Mouse (Mus musculus) midbrain, embryonic 13.5 days (tissue): Measurements from ENCODE around the gene Bak1. TPM values are rescaled to one million over a fixed set of nuclear protein-coding genes. Genes with fewer than 3 reads are reported as not detected.

Source experiments
- ATAC-seq: fragments of 200-750 bp; cut with Nextera tagmentation; 2 replicates; pipeline ENCODE4 v1.8.0; 2017; ENCODE audit warnings: mild to moderate bottlenecking, moderate TSS enrichment, moderate library complexity
- H3K27ac ChIP-seq: fragments of 300-500 bp; sonication (generic); 2 replicates; pipeline ENCODE4 v1.5.1; 2015; ENCODE audit warnings: inconsistent platforms, mild to moderate bottlenecking, moderate library complexity
- H3K27me3 ChIP-seq: fragments of 300-500 bp; sonication (generic); 2 replicates; pipeline ENCODE4 v1.6.1; 2015; ENCODE audit warnings: mild to moderate bottlenecking, inconsistent platforms
- H3K36me3 ChIP-seq: fragments of 300-500 bp; sonication (generic); 2 replicates; pipeline ENCODE4 v1.6.1; 2015; ENCODE audit warnings: mild to moderate bottlenecking, inconsistent platforms
- H3K4me1 ChIP-seq: fragments of 300-500 bp; sonication (generic); replicated peaks from 2 replicates; pipeline ENCODE4 v1.6.1; 2015; ENCODE audit warnings: inconsistent platforms
- H3K4me2 ChIP-seq: fragments of 300-500 bp; sonication (generic); replicated peaks from 2 replicates; pipeline ENCODE4 v1.6.1; 2015; ENCODE audit warnings: moderate library complexity, mild to moderate bottlenecking, inconsistent platforms
- H3K4me3 ChIP-seq: fragments of 300-500 bp; sonication (generic); replicated peaks from 2 replicates; pipeline ENCODE4 v1.5.1; 2015; ENCODE audit warnings: mild to moderate bottlenecking, inconsistent platforms
- H3K9ac ChIP-seq: fragments of 300-500 bp; sonication (generic); replicated peaks from 2 replicates; pipeline ENCODE4 v1.6.1; 2015; ENCODE audit warnings: mild to moderate bottlenecking, inconsistent platforms
- H3K9me3 ChIP-seq: fragments of 300-500 bp; sonication (generic); 2 replicates; pipeline ENCODE4 v1.6.1; 2016; ENCODE audit warnings: mild to moderate bottlenecking, inconsistent platforms
- WGBS: fragments of 180-500 bp; shearing (Covaris S2); methylation state at CpG from one replicate; pipeline ENCODE4 v1.1.7; 2015; 5-methylcytosine and 5-hydroxymethylcytosine counted together
- polyA plus RNA-seq: library from polyadenylated mRNA; unstranded; fragments of >200 nt; fragmentation: Nextera tagmentation; extraction: Ambion mirVana; gene quantifications from 2 replicates; pipeline ENCODE4 v1.2.1, GENCODE M21; 2015

Bak1 gene
- polyA plus RNA-seq, 1 experiment from 2014 or later: 3.1 TPM

DNA sequence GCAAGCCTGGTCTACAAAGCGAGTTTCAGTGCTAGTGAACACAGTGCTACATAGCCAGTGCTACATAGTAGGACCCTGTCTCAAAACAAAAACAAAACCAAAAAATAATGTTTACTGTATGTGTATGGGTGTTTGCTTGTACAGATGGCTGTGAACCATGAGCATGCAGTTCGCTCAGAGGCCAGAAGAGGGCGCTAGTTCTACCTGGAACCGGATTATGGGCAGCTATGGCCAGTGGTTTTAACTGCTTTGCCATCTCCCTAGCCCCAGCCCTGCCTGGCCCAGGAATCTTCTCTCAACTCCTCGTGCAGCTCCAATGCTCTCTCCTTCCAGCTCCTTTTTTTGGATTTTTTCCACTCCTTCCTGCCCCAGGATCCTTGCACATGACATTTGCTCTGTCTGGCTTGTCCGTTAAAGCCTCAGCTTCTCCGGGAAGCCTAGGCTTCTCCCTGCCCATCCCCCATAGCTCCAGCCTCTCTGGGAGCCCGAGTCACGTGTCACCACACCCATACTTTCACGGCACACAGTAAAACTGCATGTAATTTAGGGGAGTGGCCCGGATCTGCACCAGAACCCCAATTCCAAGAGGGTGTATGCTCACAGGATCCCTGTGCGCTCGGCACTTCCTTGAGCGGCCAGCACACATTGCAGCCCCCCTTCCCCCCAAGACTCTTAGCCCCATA lies 19.1 kb upstream of the Bak1 start:
- no peaks in the 10 kb centered on the region for H3K36me3 ChIP-seq
- no peak overlapping the region for H3K27ac ChIP-seq
- no peak overlapping the region for H3K4me2 ChIP-seq
- no peak overlapping the region for H3K9ac ChIP-seq
- H3K4me1 ChIP-seq: no peaks in the 10 kb centered on the region
- H3K4me3 ChIP-seq: no peak overlapping the region
- H3K9me3 ChIP-seq: no peaks in the 10 kb centered on the region
- no peaks in the 10 kb centered on the region for H3K27me3 ChIP-seq
- no peak for ATAC-seq
- 83% methylated on average over 14 of the region's 14 CpGs for WGBS

DNA sequence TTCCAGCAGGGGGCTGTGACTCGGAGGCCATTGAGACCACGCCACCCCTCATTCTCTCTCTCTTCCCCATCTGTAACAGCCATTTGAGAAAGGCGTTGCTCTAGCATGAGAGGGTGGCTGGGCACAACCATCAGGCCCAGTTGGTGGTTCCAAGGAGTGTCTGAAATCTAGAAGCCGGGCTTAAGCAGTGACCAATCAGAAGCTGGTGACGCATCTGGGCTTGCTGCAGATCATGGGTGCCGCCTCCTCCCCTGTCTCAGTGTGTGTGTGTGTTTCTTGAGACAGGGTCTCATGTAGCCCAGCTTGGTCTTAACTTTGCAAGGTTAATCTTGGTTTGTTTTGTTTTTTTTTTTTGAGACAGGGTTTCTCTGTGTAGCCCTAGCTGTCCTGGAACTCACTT lies 16.4 kb upstream of the Bak1 start:
- Histone ChIP-seq H3K4me1 (peaks cover 12% of the 10 kb centered on the region), H3K27me3 (no peaks in the 10 kb centered on the region), H3K9me3 (no peaks in the 10 kb centered on the region), H3K27ac (no peak overlapping the region), H3K9ac (no peak overlapping the region), H3K4me3 (no peak overlapping the region), H3K4me2 (no peak overlapping the region), H3K36me3 (no peaks in the 10 kb centered on the region)
- no peak for ATAC-seq
- WGBS: 93% methylated on average over 6 of the region's 6 CpGs

DNA sequence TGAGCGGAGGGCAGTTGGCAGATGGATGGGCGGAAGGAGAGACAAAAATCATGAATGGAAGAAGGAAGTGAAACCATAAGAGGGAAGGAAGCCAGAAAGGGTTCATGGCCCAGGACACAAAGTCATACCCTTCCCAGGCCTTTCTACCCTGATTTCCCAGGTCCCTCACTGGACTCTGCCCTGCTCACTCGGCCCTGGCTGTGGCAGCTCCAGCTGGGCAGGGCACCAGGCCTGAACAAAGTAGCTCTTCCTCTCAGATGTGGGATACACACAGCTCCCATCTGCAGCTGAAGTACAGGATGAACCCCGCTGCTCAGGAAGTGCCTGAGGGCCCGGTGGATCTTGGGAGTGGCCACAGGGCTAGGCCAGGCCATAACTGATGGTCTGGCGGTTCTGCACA lies 14.0 kb upstream of the Bak1 start:
- Histone ChIP-seq H3K27ac (no peak overlapping the region), H3K4me1 (peaks cover 26% of the 10 kb centered on the region), H3K9me3 (no peaks in the 10 kb centered on the region), H3K36me3 (no peaks in the 10 kb centered on the region), H3K4me3 (no peak overlapping the region), H3K9ac (no peak overlapping the region), H3K4me2 (no peak overlapping the region), H3K27me3 (peaks cover 4% of the 10 kb centered on the region; the same call in 1 of the 2 replicates)
- 68% methylated on average over 6 of the region's 6 CpGs for WGBS
- no peak for ATAC-seq

DNA sequence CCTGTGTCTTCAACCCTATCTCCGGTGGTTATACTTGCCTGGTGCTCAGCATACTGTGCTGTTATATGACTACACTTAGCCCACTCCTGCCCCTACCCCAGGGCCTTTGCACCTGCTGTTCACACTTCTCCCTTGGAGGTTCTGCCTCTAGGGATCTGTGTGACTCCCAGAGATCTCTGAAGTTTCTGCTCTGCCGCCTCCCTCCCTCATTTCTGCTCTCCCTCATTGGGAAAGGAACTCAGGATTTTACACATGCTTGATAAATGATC lies 12.9 kb upstream of the Bak1 start:
- 85% methylated on average over 2 of the region's 2 CpGs for WGBS
- no peak overlapping the region for H3K9ac ChIP-seq
- ATAC-seq: no peak

DNA sequence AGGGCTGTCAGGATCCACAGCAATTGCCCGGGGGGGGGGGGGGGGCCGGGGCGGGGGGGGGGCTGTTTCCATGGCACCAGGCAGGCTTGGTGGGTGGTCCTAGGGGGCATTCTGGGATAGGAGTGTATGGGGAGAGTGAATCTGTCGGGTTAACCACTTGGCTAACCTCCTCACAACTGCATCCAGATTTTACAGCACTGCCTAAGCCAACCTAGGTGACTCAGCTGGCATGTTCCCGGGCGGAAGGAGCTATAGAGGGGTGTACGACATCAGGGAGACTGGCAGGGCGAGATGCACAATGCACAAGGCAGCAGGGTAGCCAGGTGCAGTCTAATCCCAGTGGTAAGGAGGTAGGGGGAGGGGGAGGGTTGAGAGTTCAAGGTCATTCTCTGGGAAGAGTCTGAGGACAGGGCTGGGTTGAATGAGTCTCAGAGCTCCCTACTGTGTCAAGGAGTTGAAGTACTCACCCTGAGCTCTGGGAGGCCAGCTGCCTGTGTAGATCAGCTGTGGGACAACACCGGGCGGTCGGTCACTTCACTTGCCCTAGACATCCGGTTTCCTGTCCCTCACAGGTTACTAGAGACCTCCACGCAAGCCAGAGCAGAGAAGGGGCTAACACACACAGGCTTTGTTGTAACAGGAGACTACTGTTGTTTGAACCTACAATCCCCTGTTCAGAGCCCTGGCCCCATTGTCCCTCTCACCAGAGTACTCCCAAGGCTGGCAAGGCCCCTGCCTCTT lies 12.4 kb upstream of the Bak1 start:
- Histone ChIP-seq H3K27me3 (peaks cover 4% of the 10 kb centered on the region; the same call in 1 of the 2 replicates), H3K27ac (no peak overlapping the region), H3K9me3 (no peaks in the 10 kb centered on the region), H3K4me3 (no peak overlapping the region), H3K36me3 (no peaks in the 10 kb centered on the region), H3K4me2 (no peak overlapping the region), H3K4me1 (peaks cover 26% of the 10 kb centered on the region), H3K9ac (no peak overlapping the region)
- WGBS: 54% methylated on average over 10 of the region's 13 CpGs
- ATAC-seq: peak; percentile 27; the same call in 1 of the 2 replicates

More for the DNA sequence above, 12.9 kb upstream of the Bak1 start:
- Histone ChIP-seq H3K4me3 (no peak overlapping the region), H3K4me2 (no peak overlapping the region), H3K4me1 (peaks cover 26% of the 10 kb centered on the region), H3K27ac (no peak overlapping the region), H3K36me3 (no peaks in the 10 kb centered on the region), H3K9me3 (no peaks in the 10 kb centered on the region), H3K27me3 (peaks cover 4% of the 10 kb centered on the region; the same call in 1 of the 2 replicates)

DNA sequence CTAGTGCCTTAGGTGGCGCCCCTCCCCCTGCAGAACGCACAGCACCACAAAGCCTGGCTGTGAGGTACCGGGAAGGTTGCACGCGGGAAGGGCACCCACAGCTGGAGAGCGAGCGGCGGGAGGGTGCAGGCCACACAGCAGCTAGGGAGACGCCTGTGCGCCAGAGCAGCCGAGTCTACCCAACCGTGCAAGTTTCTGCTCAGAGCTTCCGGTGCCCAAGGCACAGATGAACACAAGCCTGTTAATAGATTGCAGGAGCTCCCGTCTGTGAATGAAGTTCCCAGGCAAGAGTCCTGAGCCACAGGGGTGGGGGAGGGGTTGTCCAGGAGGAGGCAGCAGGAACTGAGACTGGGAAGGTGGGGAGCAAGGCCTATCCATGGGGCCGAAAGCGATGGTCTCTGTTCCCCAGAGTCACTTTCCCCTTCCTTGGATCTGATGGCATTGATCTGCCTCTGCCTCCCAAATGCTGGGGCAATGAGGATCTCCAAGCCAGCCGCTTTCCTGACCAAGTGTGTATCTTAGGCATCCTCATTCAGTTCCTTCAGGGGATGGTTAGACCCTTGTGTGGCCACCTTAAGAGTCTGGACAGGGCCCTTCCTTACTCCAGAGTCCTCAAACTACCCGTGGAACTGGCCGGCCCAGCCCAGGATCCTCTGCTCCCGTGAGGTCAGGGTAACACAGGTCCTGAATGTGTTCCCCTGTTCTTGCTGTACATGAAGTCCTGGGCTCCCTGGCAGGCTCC lies 11.7 kb upstream of the Bak1 start:
- Histone ChIP-seq H3K36me3 (no peaks in the 10 kb centered on the region), H3K4me3 (no peak overlapping the region), H3K4me2 (peak overlapping the region; percentile 34), H3K9me3 (no peaks in the 10 kb centered on the region), H3K4me1 (peaks cover 26% of the 10 kb centered on the region), H3K9ac (peak overlapping the region; percentile 36), H3K27ac (0 out of 2 replicates have a peak overlapping the region, but pooled peaks have one; percentile 19), H3K27me3 (peaks cover 4% of the 10 kb centered on the region; the same call in 1 of the 2 replicates)
- ATAC-seq: peak; percentile 40; the same call in 1 of the 2 replicates
- WGBS: 11% methylated on average over 20 of the region's 20 CpGs

DNA sequence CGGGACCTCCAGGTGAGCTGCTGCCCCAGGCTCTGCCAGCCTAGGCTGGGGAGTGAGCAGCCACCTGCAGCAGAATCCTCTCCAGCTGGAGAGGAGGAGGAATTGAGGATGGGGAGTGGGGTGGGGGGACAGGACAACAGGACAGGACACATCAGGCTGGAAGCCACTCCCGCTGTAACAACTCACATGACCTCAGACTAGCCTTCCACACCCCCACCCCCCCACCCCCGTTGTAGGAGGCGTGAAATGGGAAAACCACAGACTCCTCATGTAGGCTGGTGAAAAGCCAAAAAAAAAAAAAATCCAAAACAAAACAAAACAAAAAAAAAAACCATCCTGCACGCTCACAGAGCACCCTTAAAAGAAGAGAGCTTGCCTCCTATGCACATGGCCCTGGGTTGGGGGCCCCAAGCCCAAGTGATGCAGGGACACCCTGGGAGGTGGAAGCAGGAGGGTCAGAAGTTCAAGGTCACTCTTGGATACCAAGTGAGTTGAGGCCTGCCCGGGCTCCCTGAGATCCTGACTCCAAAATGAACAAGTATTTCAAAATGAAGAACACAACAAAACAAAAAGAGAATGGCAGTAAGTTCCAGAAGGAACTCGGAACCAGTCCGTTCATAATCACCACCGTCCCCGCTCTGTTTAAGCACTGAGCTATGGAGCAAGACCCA lies 10.8 kb upstream of the Bak1 start:
- H3K9me3 ChIP-seq: no peaks in the 10 kb centered on the region
- H3K4me2 ChIP-seq: no peak overlapping the region
- H3K36me3 ChIP-seq: no peaks in the 10 kb centered on the region
- H3K27ac ChIP-seq: 0 out of 2 replicates have a peak overlapping the region, but pooled peaks have one; percentile 19
- WGBS: 70% methylated on average over 10 of the region's 10 CpGs
- no peak overlapping the region for H3K4me3 ChIP-seq
- H3K9ac ChIP-seq: 0 out of 2 replicates have a peak overlapping the region, but pooled peaks have one; percentile 36
- peaks cover 26% of the 10 kb centered on the region for H3K4me1 ChIP-seq
- H3K27me3 ChIP-seq: peaks cover 4% of the 10 kb centered on the region; the same call in 1 of the 2 replicates
- ATAC-seq: no peak

DNA sequence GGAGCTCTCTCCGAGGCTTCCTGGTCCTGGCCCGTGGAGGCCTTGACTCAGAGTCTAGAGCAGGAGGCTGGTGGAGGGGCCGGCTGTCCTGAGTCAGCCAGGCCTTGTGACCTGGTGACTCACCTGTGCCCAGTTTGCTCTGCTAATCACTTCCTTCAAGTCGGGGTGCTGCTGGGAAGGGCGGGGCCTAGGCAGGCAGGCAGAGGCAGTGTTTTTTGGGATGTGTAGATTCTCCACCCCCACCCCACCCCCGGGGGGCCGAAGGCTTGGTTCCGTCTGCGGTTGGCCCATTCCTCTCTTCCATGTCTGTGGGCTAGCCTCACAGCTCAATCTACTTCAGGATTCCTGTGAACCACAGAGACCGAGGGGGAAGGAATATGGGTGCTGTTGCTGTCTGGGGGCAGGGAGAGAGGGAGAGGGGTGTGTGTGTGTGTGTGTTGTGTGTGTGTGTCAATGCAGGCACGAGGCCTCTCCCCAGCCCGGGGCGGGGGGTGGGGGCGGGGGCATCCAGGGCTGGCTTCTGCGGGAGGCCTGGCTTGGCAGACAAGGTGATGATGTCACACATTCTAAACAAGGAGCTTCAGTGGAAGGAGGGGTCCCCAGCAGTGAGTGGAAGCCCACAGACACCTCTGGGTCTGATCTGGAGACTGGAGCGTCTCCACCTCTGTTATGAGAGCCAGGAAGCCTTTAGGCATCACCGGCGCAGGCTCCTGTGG lies 9.7 kb upstream of the Bak1 start:
- Histone ChIP-seq H3K4me2 (no peak overlapping the region), H3K27me3 (peaks cover 4% of the 10 kb centered on the region; the same call in 1 of the 2 replicates), H3K27ac (no peak overlapping the region), H3K36me3 (no peaks in the 10 kb centered on the region), H3K9ac (0 out of 2 replicates have a peak overlapping the region, but pooled peaks have one; percentile 19), H3K4me1 (peaks cover 26% of the 10 kb centered on the region), H3K4me3 (no peak overlapping the region), H3K9me3 (no peaks in the 10 kb centered on the region)
- 49% methylated on average over 18 of the region's 18 CpGs for WGBS
- ATAC-seq: no peak

DNA sequence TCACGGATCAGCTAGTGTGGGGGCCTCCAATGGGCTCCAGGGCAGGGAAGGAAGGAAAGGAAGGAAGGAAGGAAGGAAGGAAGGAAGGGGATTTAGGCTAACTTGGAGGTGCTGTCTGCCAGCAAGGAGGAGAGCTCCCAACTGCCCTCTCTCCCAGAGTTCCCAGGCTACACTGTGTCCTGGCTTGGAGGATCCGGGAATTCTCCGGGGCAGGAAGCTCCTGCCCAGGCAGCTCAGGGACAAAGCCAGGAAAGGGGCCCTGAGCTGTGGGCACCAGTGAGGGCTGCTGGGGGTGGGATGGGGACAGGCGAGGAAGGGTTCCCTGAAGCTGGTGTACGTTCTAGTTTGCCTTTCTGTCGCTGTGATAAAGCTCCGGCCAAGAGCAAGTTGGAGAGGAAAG lies 7.7 kb upstream of the Bak1 start:
- ATAC-seq: no peak
- Histone ChIP-seq H3K27ac (no peak overlapping the region), H3K9ac (no peak overlapping the region), H3K9me3 (no peaks in the 10 kb centered on the region), H3K4me1 (peaks cover 26% of the 10 kb centered on the region), H3K4me3 (no peak overlapping the region), H3K36me3 (no peaks in the 10 kb centered on the region), H3K4me2 (no peak overlapping the region), H3K27me3 (peaks cover 4% of the 10 kb centered on the region; the same call in 1 of the 2 replicates)
- WGBS: 79% methylated on average over 7 of the region's 7 CpGs

DNA sequence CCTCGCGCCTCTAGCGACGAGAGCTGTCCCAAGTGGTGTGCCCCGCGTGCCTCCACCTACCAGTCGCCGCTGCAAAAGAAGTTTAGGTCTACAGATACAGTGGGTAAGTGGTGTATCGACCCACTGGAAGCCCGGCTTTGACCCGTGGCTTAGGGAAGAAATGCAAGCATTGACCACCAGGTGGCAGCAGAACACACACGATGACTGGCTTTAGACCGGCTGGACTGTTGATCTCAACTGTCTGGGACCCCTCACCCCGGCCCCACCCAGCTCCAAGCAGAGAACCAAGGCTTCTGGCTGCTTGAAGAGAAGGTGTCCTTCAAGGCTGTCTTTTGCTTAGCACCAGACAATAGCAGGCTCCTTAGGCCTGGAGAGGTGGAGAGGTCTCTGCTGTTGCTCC lies 4.1 kb upstream of the Bak1 start:
- peak; percentile 61 for ATAC-seq

DNA sequence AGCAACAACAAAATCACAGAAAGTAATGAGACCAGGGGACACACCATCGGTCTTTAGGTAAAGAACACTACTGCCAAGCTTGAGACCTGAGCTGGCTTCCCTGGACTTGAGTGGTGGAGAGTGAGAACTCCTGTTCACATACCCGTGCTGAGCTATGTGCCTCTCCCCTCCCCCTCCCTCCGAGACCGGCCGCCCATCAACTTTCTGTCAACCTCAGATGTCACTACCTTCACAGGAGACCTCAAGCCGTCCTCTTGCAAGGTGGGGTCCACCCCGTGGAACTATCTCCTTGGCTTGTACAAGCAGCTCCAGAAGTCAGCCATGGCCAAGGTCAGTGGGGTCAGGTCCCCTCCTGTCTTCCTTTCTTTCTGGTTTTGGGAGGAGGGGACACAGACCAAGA lies 3.5 kb upstream of the Bak1 start:
- no peaks in the 10 kb centered on the region for H3K36me3 ChIP-seq
- H3K9ac ChIP-seq: no peak overlapping the region
- H3K4me1 ChIP-seq: peaks cover 12% of the 10 kb centered on the region
- WGBS: 68% methylated on average over 7 of the region's 7 CpGs
- H3K27ac ChIP-seq: no peak overlapping the region
- H3K4me2 ChIP-seq: no peak overlapping the region
- H3K27me3 ChIP-seq: no peaks in the 10 kb centered on the region
- H3K4me3 ChIP-seq: no peak overlapping the region
- ATAC-seq: no peak
- no peaks in the 10 kb centered on the region for H3K9me3 ChIP-seq

More for the DNA sequence above, 4.1 kb upstream of the Bak1 start:
- Histone ChIP-seq H3K27me3 (no peaks in the 10 kb centered on the region), H3K27ac (no peak overlapping the region), H3K4me2 (no peak overlapping the region), H3K9ac (no peak overlapping the region), H3K36me3 (no peaks in the 10 kb centered on the region), H3K9me3 (no peaks in the 10 kb centered on the region), H3K4me1 (peaks cover 6% of the 10 kb centered on the region), H3K4me3 (no peak overlapping the region)
- WGBS: 2% methylated on average over 14 of the region's 14 CpGs
